Mouse (Mus musculus) heart, postnatal 10 days (tissue): ENCODE results near the gene Fam205c. TPM values are rescaled to one million over a fixed set of nuclear protein-coding genes. Genes with fewer than 3 reads are reported as not detected.
"Not testable (repeated sequence)": the region's sequence is repeated elsewhere in the genome, so short reads cannot be mapped to it uniquely, and the experiment has no call there.

ENCODE experiments used
- DNase-seq, 2 experiments: peaks; one replicate each; pipeline ENCODE4 v3.0.0; 2021
- intact Hi-C: fragments of 180-260 bp; cut with DNase I; formaldehyde crosslinking; loops from one replicate; pipeline ENCODE4 v1.15.1; 2025
- total RNA-seq, 2 experiments: library from RNA; stranded (reverse); gene quantifications; 2 replicates each; pipeline ENCODE4 v1.2.3; 2021

Gene Fam205c
- total RNA-seq, 2 experiments from 2014 or later: 2.7 to 2.9 TPM

DNA sequence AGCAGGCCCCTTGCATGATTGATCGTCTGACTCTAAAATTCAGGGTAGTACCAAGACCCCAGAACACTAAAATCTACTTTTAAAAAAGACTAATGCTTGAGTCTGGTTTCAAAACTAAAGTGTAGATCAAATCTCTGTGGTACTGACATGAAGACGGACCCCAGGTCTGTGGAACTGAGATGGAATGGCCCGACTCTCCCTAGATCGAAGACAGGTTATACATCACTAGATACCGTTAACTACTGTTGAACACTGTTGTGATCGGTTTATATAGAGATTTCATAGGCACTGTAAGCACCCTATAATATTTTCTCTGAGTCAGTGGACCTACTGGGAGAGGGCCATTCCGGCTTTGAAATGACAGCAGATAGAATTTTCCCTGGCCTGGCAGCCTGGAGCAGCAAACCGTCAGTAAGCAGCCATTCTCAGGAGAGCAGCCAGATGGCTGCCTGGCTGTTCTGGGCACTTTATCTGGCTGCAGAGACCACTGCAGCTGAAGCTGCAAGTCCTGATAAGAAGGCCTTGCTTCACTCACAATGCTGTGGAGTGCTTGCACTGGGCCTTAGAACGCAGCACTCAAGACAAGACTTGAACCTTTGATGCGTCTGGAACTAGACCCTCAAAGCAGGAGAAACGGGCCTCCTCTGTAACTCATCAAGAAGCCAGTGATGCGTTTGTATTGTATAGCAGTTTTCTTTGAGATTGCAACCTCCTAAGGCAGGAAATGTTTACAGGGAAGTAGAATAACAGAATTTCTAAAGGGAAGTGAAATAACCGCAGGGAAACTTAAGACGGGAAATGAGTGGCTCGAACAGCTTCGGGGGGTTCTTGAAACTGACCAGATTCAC, 6.0 kb upstream of the Fam205c start:
- no peak for DNase-seq
- intact Hi-C loops: no loop called here

DNA sequence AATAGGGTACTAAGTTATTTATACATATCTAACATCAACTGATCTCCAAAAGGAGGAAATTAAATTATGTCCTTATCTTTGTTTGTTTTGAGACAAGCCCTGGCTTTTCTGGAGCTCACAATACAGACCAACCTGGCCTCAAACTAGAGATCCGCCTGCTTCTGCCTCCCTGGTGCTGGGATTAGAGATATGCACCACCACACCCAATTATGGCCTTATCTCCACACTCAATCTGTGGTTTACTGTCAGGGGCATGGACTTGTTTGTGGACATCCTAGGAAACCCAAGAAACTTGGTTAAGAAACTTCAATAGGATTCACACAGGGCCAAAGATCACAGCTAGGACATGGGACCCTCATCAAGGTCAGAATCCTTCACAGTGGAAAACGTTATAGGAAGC, 3.6 kb upstream of the Fam205c start:
- intact Hi-C loops: loop anchor here (1.0 to 2.0 kb wide), 2 partner anchors 69 to 88 kb away; no protein-coding TSS in a partner anchor
- no peak for DNase-seq

DNA sequence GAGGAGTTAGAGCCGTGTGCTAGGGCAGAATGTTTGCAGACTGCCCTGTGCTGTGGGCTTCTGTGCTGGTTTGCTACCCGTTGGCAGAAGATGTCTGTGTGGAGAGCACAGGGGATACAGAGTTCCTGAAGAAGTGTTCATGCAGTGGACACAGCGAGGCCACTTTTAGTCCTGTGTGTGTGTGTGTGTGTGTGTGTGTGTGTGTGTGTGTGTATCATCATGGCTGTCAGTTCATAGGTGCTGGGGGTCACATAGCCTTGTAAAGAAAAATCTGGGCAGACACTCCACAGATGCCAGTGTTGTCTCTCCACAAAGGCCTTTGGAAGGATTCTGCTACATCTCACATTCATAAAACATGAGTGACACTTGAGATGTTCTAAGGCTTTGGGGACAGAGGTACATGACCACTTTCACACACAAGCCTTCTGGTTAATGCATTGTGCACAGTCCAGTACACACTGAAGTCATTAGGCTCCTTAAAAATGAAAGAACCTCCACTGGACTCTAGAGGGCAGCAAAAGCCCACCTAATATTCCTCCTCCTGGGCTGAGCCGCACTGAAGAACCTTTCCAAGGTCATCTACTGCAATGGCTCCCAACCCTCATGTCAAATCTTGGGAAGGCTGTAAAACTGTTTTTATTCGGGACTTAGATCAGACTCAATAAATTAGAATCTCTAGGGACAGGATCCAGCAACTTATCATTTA, 2.7 kb upstream of the Fam205c start:
- intact Hi-C loops: loop anchor here (1.0 to 2.0 kb wide), 2 partner anchors 70 to 89 kb away; no protein-coding TSS in a partner anchor
- DNase-seq: peak; percentile 70 to 79

DNA sequence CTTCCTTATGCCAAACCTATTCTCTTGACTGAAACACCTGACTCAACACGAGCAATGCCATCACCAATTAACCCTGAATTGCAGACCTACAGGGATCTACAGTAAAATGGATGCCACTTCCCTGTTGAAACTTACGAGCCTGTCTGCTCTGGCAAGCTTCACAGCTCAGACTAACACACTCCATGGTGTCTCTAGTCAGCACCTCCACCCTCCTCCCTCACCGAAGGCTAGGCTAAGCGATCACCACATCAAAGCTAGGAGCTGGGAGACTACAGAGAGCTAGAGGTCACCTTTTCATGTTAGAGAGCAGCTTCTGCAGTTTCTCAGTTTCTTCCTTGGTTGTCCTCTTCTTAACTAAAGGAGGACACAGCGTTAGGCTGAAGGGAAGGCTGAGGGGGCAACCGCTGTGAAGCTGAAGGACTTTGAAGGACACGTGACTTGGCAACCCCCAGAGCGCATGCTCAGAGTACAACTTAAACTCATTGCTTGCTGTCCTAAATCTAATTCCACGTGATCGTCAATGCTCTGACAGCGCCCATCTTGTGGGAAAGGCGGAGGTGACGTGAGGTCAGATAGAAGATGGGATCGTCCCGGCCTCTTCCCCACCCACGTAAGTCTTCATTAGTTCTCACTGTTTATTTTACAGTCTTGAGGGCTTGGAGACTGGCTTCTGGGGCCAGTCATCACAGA, 1.1 kb downstream of the Fam205c start:
- intact Hi-C loops: no loop called here
- peak in 1 of 2 experiments; percentile 9 for DNase-seq

GRCm38 (mm10) chr4:42872151-42872550, 1.9 kb downstream of the Fam205c start:
- no peak for DNase-seq
- intact Hi-C loops: no loop called here

DNA sequence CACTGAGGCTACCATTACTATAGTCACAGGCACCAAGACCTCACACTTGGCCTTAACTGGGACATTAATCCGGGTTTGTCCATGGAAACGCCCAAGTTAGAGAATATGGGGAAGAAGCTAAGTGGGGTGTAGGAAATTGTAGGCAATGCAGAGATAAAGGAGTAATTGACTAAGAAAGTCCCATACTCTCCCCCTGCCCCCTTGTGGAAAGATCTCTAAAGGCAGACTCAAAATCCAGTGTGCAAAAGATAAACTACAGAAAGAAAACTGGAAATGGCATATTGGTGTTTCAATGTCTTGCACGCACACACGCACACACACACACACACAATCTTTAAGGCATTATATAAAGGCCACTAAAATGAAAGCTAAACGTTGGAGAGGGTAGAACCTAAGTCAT, 3.3 kb downstream of the Fam205c start:
- DNase-seq: peak in 1 of 2 experiments; percentile 14
- intact Hi-C loops: no loop called here

- intact Hi-C loops: no loop called here
- DNase-seq: no peak
Observed at GRCm38 (mm10) chr4:42868193-42868592, 5.8 kb downstream of the Fam205c start.

GRCm38 (mm10) chr4:42867390-42867789, 6.6 kb downstream of the Fam205c start:
- intact Hi-C loops: no loop called here
- no peak for DNase-seq

DNA sequence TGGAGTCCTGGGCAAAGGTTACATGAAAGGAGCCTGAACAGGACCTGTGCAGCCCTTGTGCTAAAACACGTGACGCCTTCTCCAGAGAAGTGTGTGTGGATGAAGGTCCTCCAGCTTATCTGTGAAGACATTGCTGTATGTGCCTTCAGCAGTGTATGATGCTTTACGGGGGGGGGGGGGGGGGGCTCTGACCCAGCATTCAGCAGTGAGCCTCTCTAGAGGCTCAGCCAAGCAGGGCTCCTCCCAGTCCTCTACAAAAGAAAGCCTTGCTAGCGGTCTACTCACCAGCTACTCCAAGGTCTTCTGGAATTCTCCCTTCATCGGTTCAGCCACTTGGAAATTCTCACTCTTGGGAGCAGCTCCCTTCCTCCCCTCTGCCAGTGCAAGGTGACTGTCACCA, 10.5 kb downstream of the Fam205c start:
- DNase-seq, intact Hi-C loops: not testable (repeated sequence)

DNA sequence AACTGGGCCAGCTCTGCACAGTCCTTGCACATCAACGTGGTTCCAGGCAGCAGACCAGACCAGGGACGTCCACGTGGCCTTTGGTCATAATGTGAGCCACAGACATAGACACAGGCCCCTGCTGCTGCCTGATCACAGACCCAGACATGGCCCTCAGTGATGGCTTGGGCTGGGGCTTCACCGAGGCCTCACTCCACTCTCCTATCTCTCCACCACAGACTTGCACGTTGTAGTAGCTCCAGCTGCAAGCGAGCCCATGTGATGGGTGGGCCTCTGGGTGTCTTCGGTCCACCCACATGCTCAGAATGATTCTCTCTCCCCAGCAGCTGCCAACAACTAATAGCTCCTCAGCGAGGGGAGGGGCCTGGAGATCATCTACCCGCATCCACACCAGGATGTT, 13.6 kb downstream of the Fam205c start:
- DNase-seq, intact Hi-C loops: not testable (repeated sequence)

- DNase-seq, intact Hi-C loops: not testable (repeated sequence)
Observed at GRCm38 (mm10) chr4:42856671-42857070, 17.4 kb downstream of the Fam205c start, which contains the start of gene Gm12394. Gm12394 (minus strand) TSS chr4:42856771.

DNA sequence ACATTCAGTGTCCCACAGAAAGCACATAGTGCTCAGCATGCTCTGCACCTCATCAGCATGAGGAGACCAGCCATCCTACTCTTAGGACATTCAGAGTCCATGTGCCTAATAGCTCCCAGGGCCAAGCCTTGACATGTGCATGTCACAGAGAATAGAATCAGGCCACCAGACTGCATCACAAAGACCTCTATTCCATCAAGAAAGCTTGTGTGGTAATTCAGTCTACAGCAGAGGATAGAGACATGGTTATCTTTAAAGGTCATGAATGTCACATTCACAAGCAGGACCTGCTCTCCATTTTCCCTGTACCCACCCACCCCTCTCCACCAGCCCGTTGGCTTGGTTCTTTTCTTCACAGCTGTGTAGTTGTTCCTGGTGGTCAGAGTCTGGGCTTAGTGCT, 20.2 kb downstream of the Fam205c start, which contains the start of gene Fam205a1:
Fam205a1 (minus strand) TSS at position 101 of the 400 bp plus-strand sequence.
- intact Hi-C loops, DNase-seq: not testable (repeated sequence)

Other genes with a start within 250 kb of the Fam205c start
- gene Gm2564, start 244.5 kb downstream of the Fam205c start, total RNA-seq: 1 to 10 TPM; 1.4 to 2.0 TPM
- gene Ccl27b, start 219.0 kb downstream of the Fam205c start, total RNA-seq: not detected
- not detected for gene Il11ra2, start 212.3 kb downstream of the Fam205c start, total RNA-seq
- not detected for gene 4930578G10Rik, start 138.7 kb downstream of the Fam205c start, total RNA-seq
- not detected for gene Ccl19, start 117.7 kb downstream of the Fam205c start, total RNA-seq
- gene Ccl21a, start 100.2 kb downstream of the Fam205c start, total RNA-seq: 10 to 100 TPM; 17.4 to 18.5 TPM
- gene Fam205a1, start 20.3 kb downstream of the Fam205c start, total RNA-seq: not detected
- under 1 TPM in 1 of 2 experiments, not detected in 1; 0.07 TPM for gene Gm12394, start 17.5 kb downstream of the Fam205c start, total RNA-seq
- gene Phf24, start 42.4 kb upstream of the Fam205c start, total RNA-seq: 1 to 10 TPM; 8.0 to 9.5 TPM
- 10 to 100 TPM; 61.8 to 68.9 TPM for gene Dnajb5, start 75.6 kb upstream of the Fam205c start, total RNA-seq
- not detected for gene 1700022I11Rik, start 95.4 kb upstream of the Fam205c start, total RNA-seq
- 100 to 1,000 TPM; 306 to 324 TPM for gene Vcp, start 126.3 kb upstream of the Fam205c start, total RNA-seq
- gene Fancg, start 136.3 kb upstream of the Fam205c start, total RNA-seq: 1 to 10 TPM; 5.8 to 6.7 TPM
- 10 to 100 TPM; 19.3 to 25.1 TPM for gene Pigo, start 151.6 kb upstream of the Fam205c start, total RNA-seq
- 100 to 1,000 TPM in 1 of 2 experiments, 10 to 100 TPM in 1; 99.9 to 106 TPM for gene Stoml2, start 157.5 kb upstream of the Fam205c start, total RNA-seq
- 10 to 100 TPM; 23.6 to 30.7 TPM for gene Fam214b, start 172.0 kb upstream of the Fam205c start, total RNA-seq
- gene Unc13b, start 184.7 kb upstream of the Fam205c start, total RNA-seq: 10 to 100 TPM; 28.3 to 31.4 TPM